Mouse (Mus musculus): Measurements from ENCODE around the gene Mcat.

DNA sequence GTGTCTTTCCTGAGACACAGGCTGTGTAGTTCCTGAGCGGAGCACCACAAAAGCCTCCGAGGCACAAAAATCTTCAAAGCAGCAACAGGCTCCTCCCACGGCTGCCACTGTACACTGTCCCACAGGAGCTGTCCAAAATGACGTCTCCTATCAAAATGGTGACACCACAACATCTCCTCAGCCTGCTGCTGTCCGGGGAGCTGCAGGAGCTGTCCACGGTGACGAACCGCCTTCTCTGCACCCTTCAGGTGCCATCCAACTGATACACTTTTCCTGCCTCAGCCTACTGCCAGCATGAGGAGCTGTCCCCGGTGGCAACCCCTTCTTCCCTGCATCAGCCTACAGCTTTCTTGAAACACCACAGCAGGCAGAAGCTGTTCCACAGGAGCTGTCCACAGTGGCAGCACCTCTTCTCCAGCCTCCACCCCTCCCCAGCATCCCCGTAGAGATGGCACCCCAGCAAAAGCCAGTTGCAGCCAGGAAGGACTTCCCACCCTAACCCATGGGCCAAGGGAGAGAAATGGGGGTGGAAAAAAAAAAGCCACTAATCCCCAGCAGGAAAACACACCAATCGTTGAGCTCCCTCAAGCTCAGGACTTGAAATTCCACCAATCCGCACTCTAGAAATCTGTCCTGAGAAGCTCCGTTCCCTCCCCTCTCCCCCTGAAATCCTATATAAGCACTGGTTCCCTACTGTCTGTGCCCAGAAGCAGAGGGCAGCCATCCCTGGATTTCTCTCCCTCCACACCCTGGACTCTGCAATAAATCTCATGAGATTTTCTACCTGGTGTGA is 50.9 kb downstream of the Mcat start:
- TF ChIP-seq CTCF (IDR thresholded peaks at IDR 0.05; ENCODE audit: control insufficient read depth, insufficient read depth, low read length) (no peak), POLR2A (IDR thresholded peaks at IDR 0.05; ENCODE audit: borderline replicate concordance, control insufficient read depth, low read depth, low read length) (no peak)

Data from bone marrow, adult 2 months (tissue).